Mouse (Mus musculus) kidney, embryonic 14.5 days (tissue): ENCODE measurements at regions not wholly inside any gene's neighbourhood (a gene's known extent, or its start where the extent isn't known, plus 50 kb on each side); places are given as distances from the start of the nearest gene placed in this dataset.
"Not testable (repeated sequence)": the region's sequence is repeated elsewhere in the genome, so short reads cannot be mapped to it uniquely, and the experiment has no call there.

Experiments used
- ATAC-seq: fragments of 200-750 bp; cut with Nextera tagmentation; 2 replicates; pipeline ENCODE4 v1.8.0; 2017; ENCODE audit warnings: moderate number of reproducible peaks, mild to moderate bottlenecking, moderate TSS enrichment, moderate library complexity; ENCODE audit not compliant: low FRiP score, low TSS enrichment
- H3K27ac ChIP-seq: fragments of 300-500 bp; sonication (generic); 2 replicates; pipeline ENCODE4 v1.5.1; 2014; ENCODE audit warnings: low read depth, mild to moderate bottlenecking, low read length, moderate library complexity, mixed read lengths
- H3K27me3 ChIP-seq: fragments of 300-500 bp; sonication (generic); 2 replicates; pipeline ENCODE4 v1.6.1; 2014; ENCODE audit warnings: mild to moderate bottlenecking, low read length; ENCODE audit not compliant: control insufficient read depth, insufficient read depth
- H3K36me3 ChIP-seq: fragments of 300-500 bp; sonication (generic); 2 replicates; pipeline ENCODE4 v1.6.1; 2014; ENCODE audit warnings: low read length, mixed read lengths; ENCODE audit not compliant: control insufficient read depth, insufficient read depth
- H3K4me1 ChIP-seq: fragments of 300-500 bp; sonication (generic); 2 replicates; pipeline ENCODE4 v1.6.1; 2014; ENCODE audit warnings: low read length, mixed read lengths; ENCODE audit not compliant: control insufficient read depth, insufficient read depth
- H3K4me2 ChIP-seq: fragments of 300-500 bp; sonication (generic); replicated peaks from 2 replicates; pipeline ENCODE4 v1.6.1; 2014; ENCODE audit warnings: low read depth, mild to moderate bottlenecking, low read length
- H3K4me3 ChIP-seq: fragments of 300-500 bp; sonication (generic); 2 replicates; pipeline ENCODE4 v1.5.1; 2014; ENCODE audit warnings: mild to moderate bottlenecking, low read length
- H3K9ac ChIP-seq: fragments of 300-500 bp; sonication (generic); 2 replicates; pipeline ENCODE4 v1.6.1; 2014; ENCODE audit warnings: low read depth, mild to moderate bottlenecking, low read length, moderate library complexity
- H3K9me3 ChIP-seq: fragments of 300-500 bp; sonication (generic); 2 replicates; pipeline ENCODE4 v1.6.1; 2016; ENCODE audit warnings: low read length; ENCODE audit not compliant: control insufficient read depth
- WGBS: fragments of 180-500 bp; shearing (Covaris S2); extraction: QIAGEN DNeasy Blood & Tissue Kit; methylation state at CpG from one replicate; pipeline ENCODE4 v1.1.7; 2014; 5-methylcytosine and 5-hydroxymethylcytosine counted together

DNA sequence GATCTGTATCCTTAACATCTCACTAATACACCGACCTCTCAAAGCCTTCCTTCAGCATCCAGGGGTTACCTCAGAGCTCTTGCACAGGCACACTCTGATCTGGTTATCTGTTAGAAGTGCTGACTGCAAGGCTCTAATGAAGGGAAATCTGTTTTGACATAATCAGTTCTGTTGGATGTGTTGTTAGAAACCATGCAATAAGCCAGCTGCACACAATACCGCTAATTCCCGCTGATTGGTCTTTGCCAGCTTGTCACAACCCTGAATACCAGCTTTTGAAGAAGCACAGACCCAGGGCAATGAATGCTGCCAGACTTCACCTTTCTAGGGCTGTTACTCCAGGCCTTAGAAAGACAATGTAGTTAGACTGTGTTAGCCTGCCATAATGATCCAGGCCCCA, 613.7 kb upstream of the Rgmb start:
- Histone ChIP-seq H3K27ac (no peak overlapping the region), H3K4me3 (no peak overlapping the region), H3K9ac (no peak overlapping the region), H3K36me3 (no peaks in the 10 kb centered on the region), H3K9me3 (no peaks in the 10 kb centered on the region), H3K4me1 (no peaks in the 10 kb centered on the region), H3K27me3 (no peaks in the 10 kb centered on the region), H3K4me2 (no peak overlapping the region)
- ATAC-seq, result no peak
- WGBS, result 90% methylated on average over 3 of the region's 3 CpGs

DNA sequence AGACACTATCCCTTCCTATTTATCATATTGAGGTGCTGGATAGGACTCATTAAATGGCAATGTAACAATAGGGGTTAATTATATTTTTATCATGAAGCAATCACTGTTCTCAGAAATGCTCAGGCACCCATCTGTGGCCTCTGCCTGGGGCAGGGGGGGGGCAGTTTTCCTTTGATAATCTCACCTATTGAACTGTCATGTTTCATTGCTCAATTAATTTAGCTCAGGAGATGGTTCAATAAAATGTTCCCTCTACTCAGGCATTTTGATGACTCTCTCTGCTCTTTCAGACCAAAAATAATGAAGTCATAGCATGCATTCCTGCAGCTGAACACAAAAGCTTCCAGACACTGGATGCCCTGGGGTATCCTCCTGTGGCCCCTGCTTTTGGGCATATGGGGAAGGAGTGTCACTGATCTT, 564.4 kb upstream of the Rgmb start:
- H3K36me3 ChIP-seq, result no peaks in the 10 kb centered on the region
- H3K27ac ChIP-seq, result no peak overlapping the region
- ATAC-seq, result no peak
- no peaks in the 10 kb centered on the region for H3K4me1 ChIP-seq
- no peak overlapping the region for H3K4me3 ChIP-seq
- H3K9ac ChIP-seq, result no peak overlapping the region
- no peaks in the 10 kb centered on the region for H3K27me3 ChIP-seq
- no peak overlapping the region for H3K4me2 ChIP-seq
- no peaks in the 10 kb centered on the region for H3K9me3 ChIP-seq

DNA sequence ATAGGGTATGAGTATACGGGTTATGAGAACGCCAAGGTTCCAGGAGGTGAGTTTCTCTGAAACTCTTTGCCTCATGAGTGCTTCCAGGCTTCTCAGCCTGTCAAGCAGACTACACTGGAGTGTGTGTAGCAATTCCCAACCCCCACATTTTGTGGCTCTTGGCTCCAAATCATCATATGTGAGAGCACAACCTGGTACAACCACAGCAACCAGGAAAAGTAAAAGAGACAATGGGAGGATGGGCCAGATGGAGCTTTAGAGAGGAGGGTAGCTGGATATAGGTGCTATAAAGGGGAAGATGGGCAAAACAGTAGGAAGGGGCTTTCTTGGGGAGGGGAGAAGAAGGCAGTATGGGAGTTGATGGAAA, 544.0 kb upstream of the Rgmb start:
- not testable (repeated sequence) for ATAC-seq, H3K36me3 ChIP-seq, H3K4me3 ChIP-seq, H3K4me1 ChIP-seq, H3K4me2 ChIP-seq, H3K27ac ChIP-seq, H3K9ac ChIP-seq, H3K9me3 ChIP-seq, H3K27me3 ChIP-seq
- WGBS, result 89% methylated on average over 2 of the region's 2 CpGs

DNA sequence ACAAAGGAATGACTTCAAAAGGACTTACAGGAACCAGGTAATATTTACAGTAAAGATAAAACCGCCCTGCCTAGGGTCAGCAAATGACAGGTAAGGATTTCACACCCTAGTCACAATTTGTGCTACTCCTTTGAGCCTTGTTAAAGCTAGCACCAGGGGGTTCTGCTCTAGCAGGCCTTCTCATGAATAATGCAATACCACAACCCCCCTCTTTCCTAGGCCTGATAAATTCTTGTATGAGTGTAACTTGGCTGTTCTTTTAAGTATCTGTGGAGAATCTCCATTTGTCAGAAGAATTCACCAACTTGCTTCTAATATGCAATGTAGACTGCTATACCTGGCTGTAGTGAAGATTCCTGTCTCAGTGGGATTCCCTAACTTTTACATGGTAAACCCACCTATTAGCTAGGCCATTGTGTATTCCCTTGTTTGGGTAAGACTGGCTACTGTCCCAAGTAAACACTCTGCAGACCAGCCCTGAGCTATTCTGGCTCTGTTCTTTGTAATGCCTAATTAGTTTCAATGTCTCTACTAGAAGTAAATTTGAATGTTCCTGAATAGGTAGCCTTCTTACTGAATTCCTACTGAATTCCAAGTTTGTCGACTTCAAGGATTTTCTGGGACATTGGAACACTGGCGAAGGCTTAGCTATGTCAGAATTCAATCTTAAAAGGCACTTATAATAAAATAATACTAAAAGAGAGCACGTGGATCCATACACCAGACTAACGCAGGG, 543.4 kb upstream of the Rgmb start:
- WGBS, result 81% methylated on average over 5 of the region's 5 CpGs
- not testable (repeated sequence) for H3K27me3 ChIP-seq, H3K9ac ChIP-seq, H3K4me2 ChIP-seq, H3K27ac ChIP-seq, H3K36me3 ChIP-seq, H3K9me3 ChIP-seq, ATAC-seq, H3K4me1 ChIP-seq, H3K4me3 ChIP-seq

DNA sequence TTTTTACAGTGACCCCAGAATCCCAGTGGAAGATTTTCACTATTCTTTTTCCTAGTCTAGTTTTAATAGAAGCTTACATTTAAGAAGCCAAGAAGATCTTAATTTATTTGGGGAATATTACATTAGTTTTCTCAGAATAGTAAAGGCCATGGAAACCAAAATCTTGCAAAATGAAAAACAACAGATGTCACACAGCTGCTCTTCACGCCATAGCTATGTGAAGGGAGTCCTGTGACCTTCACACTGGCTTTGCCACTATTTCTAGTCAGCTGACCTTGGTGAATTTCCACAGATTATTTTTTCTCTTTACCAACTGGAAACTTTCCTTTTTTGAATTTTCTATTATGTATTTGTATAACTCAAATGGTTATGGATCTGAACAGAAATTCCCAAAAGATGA, 542.1 kb upstream of the Rgmb start:
- H3K4me2 ChIP-seq, result no peak overlapping the region
- H3K9ac ChIP-seq, result no peak overlapping the region
- no peak overlapping the region for H3K27ac ChIP-seq
- WGBS, result 69% methylated on average over 1 of the region's 1 CpGs
- no peaks in the 10 kb centered on the region for H3K9me3 ChIP-seq
- ATAC-seq, result no peak
- no peak overlapping the region for H3K4me3 ChIP-seq
- H3K4me1 ChIP-seq, result no peaks in the 10 kb centered on the region
- H3K27me3 ChIP-seq, result no peaks in the 10 kb centered on the region
- H3K36me3 ChIP-seq, result no peaks in the 10 kb centered on the region

DNA sequence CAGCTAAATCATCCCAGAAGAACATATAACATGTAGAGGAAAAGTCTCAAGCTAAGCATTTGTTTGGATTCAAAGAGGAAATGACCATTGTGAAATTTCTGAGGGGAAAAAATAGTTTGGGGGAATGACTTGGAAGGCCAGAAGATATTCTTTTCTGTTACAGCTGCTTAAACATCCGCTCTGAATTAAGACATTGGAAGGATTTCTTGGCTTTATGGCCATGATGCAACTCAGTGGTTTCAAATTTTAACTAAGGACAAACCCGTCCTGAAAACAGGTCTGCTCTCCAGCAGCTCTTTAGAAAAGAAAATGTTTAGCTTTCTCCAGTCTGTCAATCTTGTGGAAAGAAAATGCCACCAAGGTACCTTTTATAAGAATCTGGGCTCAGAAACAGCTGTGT, 513.2 kb upstream of the Rgmb start:
- no peak overlapping the region for H3K27ac ChIP-seq
- no peak overlapping the region for H3K9ac ChIP-seq
- no peak overlapping the region for H3K4me3 ChIP-seq
- no peaks in the 10 kb centered on the region for H3K27me3 ChIP-seq
- no peak for ATAC-seq
- WGBS, result 55% methylated on average over 2 of the region's 2 CpGs
- H3K4me1 ChIP-seq, result no peaks in the 10 kb centered on the region
- no peak overlapping the region for H3K4me2 ChIP-seq
- no peaks in the 10 kb centered on the region for H3K9me3 ChIP-seq
- H3K36me3 ChIP-seq, result no peaks in the 10 kb centered on the region

DNA sequence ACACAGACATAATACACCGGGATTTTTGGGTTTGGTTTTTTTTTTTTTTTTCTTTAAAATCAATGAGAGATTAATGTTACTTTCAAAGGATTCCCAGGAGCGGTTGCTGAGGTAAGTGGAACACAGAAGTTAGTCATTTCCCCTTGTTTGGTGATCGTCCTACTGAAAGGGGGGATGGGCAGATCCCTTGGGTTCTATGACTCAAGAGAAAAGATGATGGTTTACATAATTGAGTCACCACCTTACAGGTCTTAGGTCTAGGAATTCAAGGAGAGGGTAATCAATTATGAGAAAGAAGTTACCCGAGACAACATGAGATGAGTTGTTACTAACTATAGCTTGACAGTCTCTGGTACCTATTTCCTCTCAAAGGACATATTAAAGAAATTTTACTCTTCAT, 511.9 kb upstream of the Rgmb start:
- Histone ChIP-seq H3K9ac (no peak overlapping the region), H3K27me3 (no peaks in the 10 kb centered on the region), H3K36me3 (no peaks in the 10 kb centered on the region), H3K4me1 (no peaks in the 10 kb centered on the region), H3K9me3 (no peaks in the 10 kb centered on the region), H3K4me3 (no peak overlapping the region), H3K4me2 (no peak overlapping the region), H3K27ac (no peak overlapping the region)
- 76% methylated on average over 4 of the region's 4 CpGs for WGBS
- no peak for ATAC-seq

DNA sequence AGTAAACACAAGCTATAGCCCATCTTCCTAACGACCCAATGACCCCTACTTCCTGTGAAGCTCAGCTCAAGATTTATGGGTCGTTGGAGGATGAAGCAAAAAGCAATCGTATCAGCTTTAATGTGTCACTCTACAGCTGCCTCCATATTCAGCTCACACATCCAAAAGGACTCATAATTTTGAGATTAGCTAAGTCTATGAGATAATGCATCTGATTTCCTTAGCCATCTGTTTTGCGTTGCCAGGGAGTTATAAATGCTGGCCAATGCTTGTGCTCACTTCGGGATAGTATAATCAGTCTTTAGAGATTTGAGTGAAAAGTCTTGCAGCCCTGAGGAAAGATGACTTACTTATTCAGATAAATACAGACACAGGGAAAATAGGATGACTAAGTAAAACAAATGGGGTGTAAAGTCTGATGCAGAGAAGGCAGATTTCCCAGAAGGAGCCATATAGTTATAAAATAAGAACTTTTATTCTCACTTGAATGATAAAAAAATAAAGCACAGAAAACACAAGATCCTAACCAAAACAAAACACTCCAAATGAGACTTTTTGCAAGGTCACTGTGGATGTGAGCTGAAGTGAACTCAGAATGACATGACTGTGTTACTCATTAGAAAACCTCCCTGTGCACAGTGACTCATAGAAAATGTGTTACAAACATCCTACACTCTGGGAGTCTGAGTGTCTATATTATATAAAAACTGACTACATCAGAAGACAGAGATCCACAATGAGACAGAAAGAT, 509.1 kb upstream of the Rgmb start:
- peak; percentile 76; the same call in 1 of the 2 replicates for ATAC-seq
- H3K9ac ChIP-seq, result no peak overlapping the region
- H3K9me3 ChIP-seq, result no peaks in the 10 kb centered on the region
- H3K27me3 ChIP-seq, result no peaks in the 10 kb centered on the region
- H3K4me1 ChIP-seq, result no peaks in the 10 kb centered on the region
- H3K36me3 ChIP-seq, result no peaks in the 10 kb centered on the region
- H3K4me2 ChIP-seq, result no peak overlapping the region
- no peak overlapping the region for H3K27ac ChIP-seq
- 21% methylated on average over 5 of the region's 5 CpGs for WGBS
- no peak overlapping the region for H3K4me3 ChIP-seq

DNA sequence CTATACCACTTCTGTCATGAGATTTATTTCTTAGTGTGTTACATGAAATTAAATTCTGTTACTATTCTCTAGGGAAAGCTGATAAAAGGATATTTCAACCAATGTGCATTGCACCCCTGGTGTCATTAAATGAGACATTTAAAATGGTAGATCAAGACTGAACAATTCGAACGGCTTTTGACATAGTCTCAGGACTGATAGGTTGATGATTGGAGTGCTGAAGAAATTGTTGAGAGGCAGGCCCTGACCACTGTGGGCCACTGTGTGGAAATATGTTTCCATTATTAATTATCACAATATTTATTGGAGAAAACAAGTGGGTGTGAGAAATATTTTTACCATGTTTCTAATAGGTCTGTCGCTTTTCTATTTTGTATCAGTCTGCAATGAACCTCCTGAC, 481.1 kb upstream of the Rgmb start:
- no peaks in the 10 kb centered on the region for H3K36me3 ChIP-seq
- H3K4me1 ChIP-seq, result no peaks in the 10 kb centered on the region
- 94% methylated on average over 3 of the region's 3 CpGs for WGBS
- H3K4me2 ChIP-seq, result no peak overlapping the region
- H3K4me3 ChIP-seq, result no peak overlapping the region
- H3K9ac ChIP-seq, result no peak overlapping the region
- no peak overlapping the region for H3K27ac ChIP-seq
- no peak for ATAC-seq
- H3K27me3 ChIP-seq, result no peaks in the 10 kb centered on the region
- no peaks in the 10 kb centered on the region for H3K9me3 ChIP-seq
